Mouse (Mus musculus): ENCODE measurements around the gene Egfl7.

DNA sequence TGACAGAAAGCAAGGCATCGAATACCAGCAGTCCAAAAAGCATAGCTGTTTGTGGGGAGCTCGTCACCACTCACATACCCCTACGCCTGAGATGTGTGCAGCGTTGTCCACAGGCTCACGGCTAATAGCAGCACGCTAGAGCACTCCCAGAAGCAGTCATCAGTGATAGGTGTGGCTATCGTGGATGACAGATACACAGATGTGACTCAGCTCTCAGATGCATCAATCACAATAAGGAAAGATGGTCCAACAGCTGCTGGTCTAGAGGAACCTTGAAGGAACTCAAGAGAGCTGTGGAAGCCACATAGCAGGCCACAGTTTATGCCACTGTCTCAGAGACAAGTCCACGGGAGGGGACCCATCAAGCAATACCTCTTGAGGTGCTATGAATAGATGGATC, 36.0 kb upstream of the Egfl7 start:
- TF ChIP-seq CTCF (conservative IDR thresholded peaks at IDR 0.05; ENCODE audit: low read length) (no peak), NANOG (IDR thresholded peaks at IDR 0.05; ENCODE audit: borderline replicate concordance, low read length) (no peak), POU5F1 (IDR thresholded peaks at IDR 0.05; ENCODE audit: borderline replicate concordance, low read length) (no peak)

All from E14TG2a.4 (cell line).